Mouse (Mus musculus): ENCODE results near the gene Zscan10.

The Zscan10 gene

GRCm38 (mm10) chr17:23654001-23654400 is 53.3 kb downstream of the Zscan10 start:
- no peak for DNase-seq

GRCm38 (mm10) chr17:23654410-23654809 is 53.8 kb downstream of the Zscan10 start:
- DNase-seq, result no peak

- DNase-seq, result no peak
Observed at GRCm38 (mm10) chr17:23658450-23658849, 57.8 kb downstream of the Zscan10 start.

GRCm38 (mm10) chr17:23660117-23660875 is 59.6 kb downstream of the Zscan10 start, which contains the start of gene Bicdl2:
Bicdl2 (plus strand) TSS chr17:23660506.
- no peak for DNase-seq

All from layer of hippocampus, adult 9-11 months (tissue).